Mouse (Mus musculus): ENCODE data around the gene Cpne7.

The Cpne7 gene

GRCm38 (mm10) chr8:123113908-123114469, 3.2 kb upstream of the Cpne7 start:
- no peak for DNase-seq (ENCODE audit: low spot score in 2 of 2)

- no peak for DNase-seq (ENCODE audit: low spot score in 2 of 2)
These were observed 2.5 kb upstream of the Cpne7 start for GRCm38 (mm10) chr8:123114644-123115043.

GRCm38 (mm10) chr8:123117744-123118143, 570 bp downstream of the Cpne7 start:
- DNase-seq (ENCODE audit: low spot score in 2 of 2), result no peak

GRCm38 (mm10) chr8:123122059-123122458, 4.9 kb downstream of the Cpne7 start:
- DNase-seq (ENCODE audit: low spot score in 2 of 2), result no peak

GRCm38 (mm10) chr8:123122670-123123069, 5.5 kb downstream of the Cpne7 start:
- DNase-seq (ENCODE audit: low spot score in 2 of 2), result no peak

- peak; percentile 36 to 49 for DNase-seq (ENCODE audit: low spot score in 2 of 2)
These were observed 9.1 kb downstream of the Cpne7 start for GRCm38 (mm10) chr8:123126193-123126816.

- DNase-seq (ENCODE audit: low spot score in 2 of 2), result no peak
These were observed 13.9 kb downstream of the Cpne7 start for GRCm38 (mm10) chr8:123131041-123131440.

- no peak for DNase-seq (ENCODE audit: low spot score in 2 of 2)
These were observed 15.8 kb downstream of the Cpne7 start for GRCm38 (mm10) chr8:123132953-123133352.

GRCm38 (mm10) chr8:123134149-123134713, 17.1 kb downstream of the Cpne7 start:
- no peak for DNase-seq (ENCODE audit: low spot score in 2 of 2)

- no peak for DNase-seq (ENCODE audit: low spot score in 2 of 2)
These were observed 18.2 kb downstream of the Cpne7 start for GRCm38 (mm10) chr8:123135406-123135805.

- no peak for DNase-seq (ENCODE audit: low spot score in 2 of 2)
These were observed 18.6 kb downstream of the Cpne7 start for GRCm38 (mm10) chr8:123135806-123136205.

- no peak for DNase-seq (ENCODE audit: low spot score in 2 of 2)
These were observed 19.1 kb downstream of the Cpne7 start for GRCm38 (mm10) chr8:123136287-123136686.

- DNase-seq (ENCODE audit: low spot score in 2 of 2), result no peak
These were observed 20.5 kb downstream of the Cpne7 start for GRCm38 (mm10) chr8:123137645-123138077.

- no peak for DNase-seq (ENCODE audit: low spot score in 2 of 2)
These were observed 21.6 kb downstream of the Cpne7 start for GRCm38 (mm10) chr8:123138741-123139140.

GRCm38 (mm10) chr8:123141741-123142462, 24.7 kb downstream of the Cpne7 start:
- peak in 1 of 2 experiments; percentile 11 for DNase-seq (ENCODE audit: low spot score in 2 of 2)

GRCm38 (mm10) chr8:123145279-123145678, 28.1 kb downstream of the Cpne7 start:
- no peak for DNase-seq (ENCODE audit: low spot score in 2 of 2)

GRCm38 (mm10) chr8:123146390-123146789, 29.2 kb downstream of the Cpne7 start:
- no peak for DNase-seq (ENCODE audit: low spot score in 2 of 2)

- DNase-seq (ENCODE audit: low spot score in 2 of 2), result no peak
These were observed 33.6 kb downstream of the Cpne7 start for GRCm38 (mm10) chr8:123150737-123151171.

- DNase-seq (ENCODE audit: low spot score in 2 of 2), result no peak
These were observed 38.0 kb downstream of the Cpne7 start for GRCm38 (mm10) chr8:123155177-123155576.

GRCm38 (mm10) chr8:123156070-123156773, 39.0 kb downstream of the Cpne7 start:
- no peak for DNase-seq (ENCODE audit: low spot score in 2 of 2)

GRCm38 (mm10) chr8:123157888-123158465, 40.8 kb downstream of the Cpne7 start, which contains the start of gene Sult5a1:
Gene Sult5a1, minus strand, starts transcription at chr8:123158315.
- no peak for DNase-seq (ENCODE audit: low spot score in 2 of 2)

Data from spleen, postnatal 14 days (tissue).